Mouse (Mus musculus): ENCODE measurements around the gene Ifitm1. TPM values are rescaled to one million over a fixed set of nuclear protein-coding genes. Genes with fewer than 3 reads are reported as not detected.
"Not testable (repeated sequence)": the region's sequence is repeated elsewhere in the genome, so short reads cannot be mapped to it uniquely, and the experiment has no call there.

Ifitm1 gene
- total RNA-seq, 2 experiments from 2014 or later = 0.97 to 1.3 TPM

DNA sequence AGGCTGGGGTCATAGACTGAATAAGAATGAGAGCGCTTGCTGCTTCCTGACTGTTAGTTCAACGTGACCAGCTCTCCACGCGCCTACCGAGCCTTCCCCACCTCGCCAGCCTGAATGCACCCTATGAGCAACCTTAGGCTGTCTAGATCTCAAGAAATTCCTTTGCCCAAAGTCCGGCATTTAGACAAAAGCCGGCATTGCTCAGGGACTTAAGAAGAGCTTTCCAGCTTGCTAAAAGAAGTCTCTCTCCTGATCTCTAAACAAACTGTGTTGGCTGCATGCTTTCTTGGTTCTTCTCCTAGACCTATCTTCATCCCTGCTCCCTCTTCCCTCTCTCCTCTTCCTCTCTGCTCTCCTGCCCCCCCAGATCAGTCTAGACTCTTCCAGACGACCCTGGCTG, 7.9 kb downstream of the Ifitm1 start:
- DNase-seq (ENCODE audit: low spot score) = no peak

DNA sequence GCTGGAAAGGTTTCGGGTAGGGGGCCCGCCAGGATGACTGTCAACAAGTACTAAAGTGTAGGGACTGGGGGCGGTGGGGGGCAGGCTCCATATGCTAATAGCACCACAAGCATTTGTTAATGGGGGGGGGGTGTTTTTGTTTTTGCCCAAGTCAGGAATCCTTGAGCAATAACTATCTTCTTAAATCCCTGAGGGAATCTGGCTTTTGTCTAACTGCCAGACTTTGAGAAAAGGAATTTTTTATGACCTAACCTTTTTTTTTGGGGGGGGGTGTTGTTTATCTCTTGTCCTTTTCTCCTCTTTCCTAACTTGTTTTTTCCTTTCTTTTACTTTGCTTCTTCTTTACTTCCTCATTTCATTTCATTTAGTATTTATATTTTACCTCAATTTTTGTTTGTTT, 8.4 kb downstream of the Ifitm1 start:
- DNase-seq (ENCODE audit: low spot score) = no peak

DNA sequence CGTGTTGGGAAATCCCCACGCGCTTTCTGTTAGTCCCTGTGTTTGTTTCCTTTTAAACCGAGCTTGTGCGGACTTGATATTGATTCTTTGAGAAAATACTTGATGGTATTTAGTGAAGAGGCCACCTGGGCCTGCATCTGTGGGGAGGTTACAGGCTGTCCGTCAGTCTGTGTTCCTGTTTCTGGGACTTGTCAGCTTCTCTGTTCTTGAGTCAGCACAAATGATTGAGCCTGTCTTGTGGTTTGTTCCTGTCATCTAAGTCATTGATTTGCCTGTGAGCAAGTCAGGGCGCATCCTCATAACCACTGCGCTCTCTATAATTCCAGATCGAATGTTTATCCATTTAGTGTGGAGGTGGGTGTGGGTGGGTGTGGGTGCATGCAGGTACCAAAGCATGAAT, 9.7 kb downstream of the Ifitm1 start:
- DNase-seq (ENCODE audit: low spot score) = not testable (repeated sequence)

DNA sequence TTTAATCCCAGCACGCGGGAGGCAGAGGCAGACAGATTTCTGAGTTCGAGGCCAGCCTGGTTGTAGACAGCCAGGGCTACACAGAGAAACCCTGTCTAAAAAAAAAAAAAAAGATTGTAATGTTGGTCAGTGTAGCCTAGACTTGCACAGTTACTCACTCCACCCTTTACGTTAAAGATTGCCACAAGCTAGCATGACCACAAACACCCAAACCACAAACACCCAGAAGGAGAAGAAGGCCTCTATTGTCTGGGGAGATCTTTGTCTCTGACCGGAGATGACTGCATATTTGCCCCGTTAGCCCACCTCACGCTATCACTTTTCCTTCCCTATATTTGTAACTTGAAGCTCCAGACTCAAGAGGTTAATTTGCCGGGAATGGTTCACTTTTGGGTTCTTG, 14.7 kb downstream of the Ifitm1 start:
- DNase-seq (ENCODE audit: low spot score) = no peak

DNA sequence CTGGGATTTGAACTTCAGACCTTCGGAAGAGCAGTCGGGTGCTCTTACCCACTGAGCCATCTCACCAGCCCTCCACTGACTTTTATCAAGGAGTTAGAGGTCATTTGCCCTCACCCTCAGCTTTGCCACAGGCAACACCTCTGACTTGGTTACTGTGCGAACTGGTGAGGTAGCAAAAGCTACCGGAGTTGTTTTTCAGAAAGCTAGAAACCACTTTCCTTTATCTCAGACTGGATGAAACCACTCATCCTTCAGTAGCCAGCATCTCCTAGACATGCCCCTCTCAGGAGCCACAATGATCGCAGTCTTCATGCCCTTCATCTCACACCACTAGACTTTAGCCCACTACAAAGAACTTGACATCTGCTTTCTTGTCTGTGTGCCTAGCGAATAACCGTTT, 15.9 kb downstream of the Ifitm1 start:
- no peak for DNase-seq (ENCODE audit: low spot score)

DNA sequence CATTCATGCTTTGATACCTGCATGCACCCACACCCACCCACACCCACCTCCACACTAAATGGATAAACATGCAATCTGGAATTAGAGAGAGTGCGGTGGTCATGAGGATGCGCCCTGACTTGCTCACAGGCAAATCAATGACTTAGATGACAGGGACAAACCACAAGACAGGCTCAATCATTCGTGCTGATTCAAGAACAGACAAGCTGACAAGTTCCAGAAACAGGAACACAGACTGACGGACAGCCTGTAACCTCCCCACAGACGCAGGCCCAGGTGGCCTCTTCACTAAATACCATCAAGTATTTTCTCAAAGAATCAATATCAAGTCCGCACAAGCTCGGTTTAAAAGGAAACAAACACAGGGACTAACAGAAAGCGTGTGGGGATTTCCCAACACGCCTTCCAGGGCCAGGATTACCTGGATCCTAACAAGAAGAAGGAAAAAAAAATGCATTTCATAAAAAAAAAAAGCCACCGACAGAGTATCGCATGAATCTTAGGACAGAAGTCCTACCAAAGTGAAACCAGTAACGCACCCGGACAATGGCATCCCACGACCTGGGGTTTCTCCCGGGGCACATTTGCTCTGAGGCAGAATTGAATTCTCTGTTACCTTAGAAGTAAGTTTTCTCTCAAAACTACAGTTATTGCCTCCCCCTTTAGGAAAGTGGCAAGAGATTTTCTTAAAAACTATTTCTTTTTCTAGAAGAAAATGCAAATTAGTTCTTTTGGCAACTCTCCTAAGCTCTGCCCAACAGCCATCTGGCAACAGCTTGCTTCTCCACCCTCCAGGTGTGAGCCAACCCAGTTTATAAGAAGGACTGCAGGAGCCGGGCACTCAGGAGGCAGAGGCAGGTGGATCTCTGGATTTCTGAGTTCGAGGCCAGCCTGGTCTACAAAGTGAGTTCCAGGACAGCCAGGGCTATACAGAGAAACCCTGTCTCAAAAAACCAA, 20.4 kb downstream of the Ifitm1 start:
- no peak for DNase-seq (ENCODE audit: low spot score)

DNA sequence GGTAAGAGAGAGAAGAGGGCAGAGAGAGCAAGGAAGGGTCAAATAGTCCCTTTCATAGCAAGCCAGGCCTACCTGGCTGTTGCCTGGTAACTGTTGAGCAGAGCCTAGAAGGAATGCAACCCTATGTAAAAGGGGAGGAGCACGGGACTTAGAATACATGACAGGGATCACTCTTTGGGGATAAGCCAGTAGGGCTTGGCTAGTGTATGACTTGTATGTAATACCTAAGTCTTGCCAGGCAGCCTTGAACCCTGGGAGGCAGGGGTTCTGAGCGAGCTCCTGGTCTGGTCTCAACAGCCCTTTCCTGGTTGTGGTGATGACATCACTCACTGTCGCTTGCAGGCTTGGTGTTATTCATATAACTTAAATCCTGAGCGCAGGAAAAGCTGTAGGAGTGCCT, 22.0 kb downstream of the Ifitm1 start:
- no peak for DNase-seq (ENCODE audit: low spot score)

DNA sequence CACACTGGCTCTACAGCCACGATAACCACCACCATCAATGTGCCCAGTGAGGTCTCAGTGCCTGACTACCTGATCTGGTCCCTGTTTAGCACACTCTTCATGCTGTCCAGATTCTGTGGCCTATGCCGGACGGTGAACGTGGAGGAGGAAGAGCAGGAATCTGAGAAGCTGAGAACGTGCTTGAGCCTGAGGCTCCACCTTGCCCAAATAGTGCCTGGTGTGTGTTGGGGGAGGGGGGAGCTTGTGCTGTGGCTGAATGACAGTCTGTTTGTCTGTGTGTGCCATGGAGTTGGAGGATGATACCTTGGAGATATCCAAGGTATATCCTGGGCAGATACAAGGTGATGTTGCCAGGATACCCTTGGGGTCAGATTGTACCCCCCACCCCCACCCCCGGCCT, 23.2 kb downstream of the Ifitm1 start:
- no peak for DNase-seq (ENCODE audit: low spot score)

DNA sequence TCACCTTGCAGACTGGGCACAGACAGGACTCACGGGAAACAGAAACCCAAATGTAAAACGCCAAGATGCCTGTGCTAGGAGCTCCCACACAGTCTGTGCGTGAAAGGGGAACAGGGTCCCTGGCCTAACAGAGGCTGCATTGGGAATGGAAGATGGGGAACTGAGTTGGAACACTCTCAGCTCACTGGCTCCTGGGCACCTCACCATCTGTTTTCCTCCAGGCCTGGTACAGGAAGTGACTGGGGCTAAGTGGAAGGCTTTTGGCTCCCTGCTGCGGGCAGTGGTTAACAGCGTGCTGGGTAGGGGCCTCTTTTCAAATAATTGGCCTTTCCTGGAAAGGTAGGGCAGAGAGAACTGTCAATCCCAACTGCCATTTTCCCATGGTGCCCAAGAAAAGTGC, 23.6 kb downstream of the Ifitm1 start:
- DNase-seq (ENCODE audit: low spot score) = no peak

DNA sequence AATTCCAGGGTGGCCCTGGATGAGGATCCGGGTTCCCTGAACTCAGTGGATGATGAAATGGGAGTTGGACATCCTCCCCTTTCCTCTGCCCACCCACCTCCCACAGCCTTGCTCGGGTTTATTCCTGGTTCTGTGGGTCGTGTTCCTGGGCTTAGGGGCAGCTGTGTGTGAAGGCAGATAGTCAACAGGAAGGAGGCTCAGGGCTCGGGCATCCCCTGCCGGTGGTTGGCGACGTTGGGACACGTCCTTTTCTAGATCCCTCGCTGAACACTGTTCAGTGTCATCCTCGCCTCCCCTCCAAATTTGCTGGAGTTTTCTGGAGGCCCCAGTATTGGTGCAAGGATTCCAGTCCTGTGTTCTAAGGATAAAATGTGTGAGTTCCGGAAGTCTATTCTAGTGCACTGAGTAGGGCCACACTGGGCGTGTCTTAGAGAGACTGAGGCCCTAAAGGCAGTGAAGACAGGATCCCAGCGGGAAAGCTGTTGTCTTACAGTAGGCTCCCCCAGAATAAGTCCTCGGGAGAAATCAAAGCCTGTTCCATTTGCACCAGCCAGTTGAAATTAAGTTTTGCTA, 24.2 kb downstream of the Ifitm1 start:
- DNase-seq (ENCODE audit: low spot score) = no peak

DNA sequence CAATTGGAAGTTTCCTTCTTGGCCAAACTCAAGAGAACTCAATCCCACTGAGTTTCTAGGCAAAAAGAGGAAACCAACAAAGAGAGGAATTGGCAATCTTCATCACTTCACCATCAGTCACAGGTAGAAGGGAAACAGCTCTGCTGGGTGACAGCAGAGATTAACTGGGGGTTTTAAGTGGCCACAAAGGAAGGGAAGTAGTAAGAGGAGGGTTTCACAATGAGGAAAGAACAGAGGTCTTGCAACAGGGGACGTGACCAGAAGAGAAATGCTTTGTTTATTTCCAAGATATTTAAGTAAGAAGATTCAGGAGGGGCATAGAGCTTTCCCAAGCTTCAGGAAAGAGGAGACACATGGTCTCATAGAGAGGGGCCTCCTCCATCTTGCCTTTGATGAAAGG, 30.8 kb downstream of the Ifitm1 start:
- DNase-seq (ENCODE audit: low spot score) = no peak

DNA sequence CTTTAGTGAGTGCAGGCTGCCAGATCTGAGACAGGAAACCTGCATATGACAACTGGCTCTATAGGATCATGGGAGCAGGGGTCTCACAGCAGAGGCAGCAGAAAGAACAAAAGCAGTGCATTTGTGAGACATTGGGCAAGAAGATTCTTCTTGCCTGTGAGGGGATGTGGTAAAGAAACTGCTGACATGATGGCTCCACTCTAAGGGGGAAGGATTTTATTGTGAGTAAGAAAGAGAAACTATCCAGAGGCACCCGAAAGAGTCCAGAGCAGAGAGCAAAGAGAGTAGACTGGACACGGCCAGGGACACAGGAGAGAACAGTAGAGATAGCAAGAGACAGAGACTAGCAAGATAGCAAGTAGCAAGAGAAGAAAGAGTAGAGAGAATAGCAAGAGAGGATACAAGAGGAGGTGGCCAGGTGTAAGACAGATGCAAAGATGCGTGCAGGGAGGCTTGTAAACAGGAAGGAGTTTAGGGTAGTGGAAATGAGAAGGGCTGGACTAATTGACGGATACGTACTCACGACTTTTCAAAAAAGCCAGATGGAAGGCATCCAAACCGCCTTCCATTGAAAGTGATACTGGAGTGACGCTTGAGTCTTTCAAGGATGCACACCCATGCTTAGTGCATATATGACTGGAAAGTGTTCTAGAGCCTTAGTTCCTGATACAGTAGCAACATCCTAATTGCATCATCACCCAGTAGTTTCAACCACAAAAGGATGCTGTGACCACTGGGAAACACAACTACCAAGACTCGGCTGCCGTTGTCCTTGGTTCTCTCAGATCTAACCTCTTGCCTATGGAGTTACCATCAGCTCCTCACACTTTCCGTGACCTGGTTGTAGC, 32.1 kb downstream of the Ifitm1 start:
- no peak for DNase-seq (ENCODE audit: low spot score)

DNA sequence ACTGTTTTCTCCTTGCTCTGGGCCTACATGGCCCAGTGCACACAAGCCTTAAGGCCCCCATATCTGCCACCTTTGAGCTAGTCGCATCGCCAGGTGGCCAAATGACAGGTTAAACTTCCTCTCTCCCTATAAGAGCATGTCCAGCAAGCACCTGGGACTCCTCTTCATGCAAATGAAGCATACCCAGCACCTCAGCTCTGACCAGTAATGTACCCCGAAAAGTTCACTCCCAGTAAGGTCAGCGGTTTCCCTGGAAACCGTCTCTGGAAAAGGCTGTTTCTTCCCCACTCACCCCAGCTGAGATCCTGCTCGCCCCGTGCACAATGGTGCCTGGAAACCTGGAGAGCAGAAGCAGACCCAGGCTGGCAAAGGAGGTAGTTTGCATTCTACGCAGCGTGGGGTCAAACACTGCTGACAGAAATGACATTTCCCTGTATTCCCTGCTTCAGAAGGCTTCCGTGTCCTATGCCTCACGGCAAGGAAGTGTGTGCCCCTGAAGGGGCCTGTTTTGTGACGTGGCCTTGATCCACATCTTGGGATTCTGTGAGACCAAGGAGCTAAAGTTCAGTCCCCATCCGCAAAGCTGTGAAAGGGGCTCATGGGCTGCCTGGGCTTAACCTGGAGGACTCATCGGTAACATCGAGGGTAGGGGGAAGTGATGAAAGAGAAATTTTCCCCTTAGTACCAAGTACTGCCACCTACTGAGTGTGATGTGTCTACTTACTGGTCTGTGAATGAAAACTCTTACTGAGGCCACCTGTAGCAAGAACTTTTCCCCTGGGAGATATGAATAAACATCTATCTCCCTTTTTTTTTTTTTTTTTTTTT, 34.1 kb downstream of the Ifitm1 start:
- no peak for DNase-seq (ENCODE audit: low spot score)

DNA sequence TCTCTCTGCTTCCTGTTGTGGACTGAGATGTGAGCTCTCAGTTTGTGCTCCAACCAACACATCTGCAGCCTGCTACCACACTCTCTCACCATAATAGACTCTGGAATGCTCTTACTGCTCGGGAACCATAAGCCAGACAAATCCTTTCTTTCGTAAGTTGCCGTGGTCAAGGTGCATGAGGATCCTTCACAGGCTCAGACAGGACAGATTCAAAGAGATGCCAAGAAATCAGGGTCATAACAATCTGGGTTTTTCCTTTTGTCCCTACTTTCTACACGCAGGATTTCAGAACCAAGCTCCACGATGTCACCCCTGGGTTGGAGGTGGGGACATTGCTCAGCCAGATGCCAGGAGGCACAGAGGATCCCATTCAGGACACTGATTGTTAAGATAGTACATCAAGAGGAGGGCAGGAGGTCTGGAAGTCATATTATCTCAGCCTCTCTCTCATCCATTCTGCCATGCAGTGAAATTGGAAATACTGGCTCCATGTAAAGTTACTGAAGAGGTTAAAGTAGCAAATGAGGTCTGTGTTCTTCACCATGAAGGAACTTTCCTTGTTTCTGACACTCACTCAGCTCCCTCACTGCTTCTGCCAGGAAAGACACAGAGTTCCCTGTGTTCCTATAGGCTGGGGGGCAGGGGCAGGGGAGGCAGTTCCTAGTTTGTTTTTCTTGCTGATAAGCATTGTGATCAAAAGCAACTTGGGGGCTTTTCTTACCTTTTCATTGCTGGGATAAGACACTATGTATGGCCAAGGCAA, 36.4 kb downstream of the Ifitm1 start:
- no peak for DNase-seq (ENCODE audit: low spot score)

DNA sequence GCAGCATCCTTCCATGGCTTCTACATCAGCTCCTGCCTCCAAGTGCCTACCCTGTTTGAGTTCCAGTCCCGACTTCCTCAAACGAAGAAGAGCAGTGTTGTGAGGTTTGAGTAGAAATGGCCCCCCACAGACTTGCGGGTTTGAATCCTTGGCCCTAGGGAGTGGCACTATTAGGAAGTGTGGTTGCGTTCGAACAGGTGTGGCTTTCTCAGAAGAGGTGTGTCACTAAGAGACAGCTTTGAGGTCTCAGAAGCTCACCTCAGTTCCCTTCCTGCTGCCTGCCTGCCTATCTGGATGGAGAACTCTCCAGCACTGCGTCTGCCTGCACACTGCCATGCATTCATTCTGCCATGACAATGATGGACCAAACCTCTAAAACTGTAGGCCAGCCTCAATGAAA, 39.4 kb downstream of the Ifitm1 start:
- no peak for DNase-seq (ENCODE audit: low spot score)

DNA sequence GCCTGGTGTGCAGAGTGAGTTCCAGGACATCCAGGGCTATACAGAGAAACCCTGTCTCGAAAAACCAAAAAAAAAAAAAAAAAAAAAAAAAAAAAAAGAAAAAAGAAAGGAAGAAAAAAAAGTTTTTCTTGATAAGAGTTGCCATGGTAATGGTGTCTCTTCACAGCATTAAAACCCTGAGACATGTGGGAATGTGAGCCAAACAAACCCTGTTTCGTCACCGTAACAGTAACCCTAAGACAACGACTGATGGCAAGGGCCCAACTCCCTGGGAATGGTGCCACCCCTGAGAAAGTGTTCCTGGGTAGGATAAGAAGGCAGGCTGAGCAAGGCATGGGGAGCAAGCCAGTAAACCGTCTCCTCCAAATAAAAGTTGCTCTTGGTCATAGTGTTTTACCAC, 39.9 kb downstream of the Ifitm1 start:
- no peak for DNase-seq (ENCODE audit: low spot score)

DNA sequence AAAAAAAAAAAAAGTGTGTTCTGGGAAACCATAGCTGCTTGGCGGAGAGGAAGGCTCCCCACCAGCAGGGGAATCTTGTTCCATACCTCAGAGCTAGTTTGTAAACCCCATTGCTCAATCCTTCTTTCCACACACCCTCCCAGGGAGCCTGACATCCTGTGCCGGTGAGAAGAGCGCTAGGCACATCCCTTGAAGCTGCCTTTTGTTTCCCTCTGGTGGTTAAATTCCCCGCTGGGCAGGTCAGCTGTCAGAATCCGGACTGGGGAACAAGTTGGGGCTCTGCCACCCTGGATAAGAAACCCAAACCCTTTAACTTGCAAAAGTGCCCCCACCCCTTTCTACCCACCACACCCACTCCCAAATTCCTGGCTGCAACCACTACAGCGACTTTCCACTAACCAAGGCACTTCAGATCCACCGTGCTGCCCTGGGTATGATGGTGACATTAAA, 41.3 kb downstream of the Ifitm1 start:
- peak; percentile 40 for DNase-seq (ENCODE audit: low spot score)

DNA sequence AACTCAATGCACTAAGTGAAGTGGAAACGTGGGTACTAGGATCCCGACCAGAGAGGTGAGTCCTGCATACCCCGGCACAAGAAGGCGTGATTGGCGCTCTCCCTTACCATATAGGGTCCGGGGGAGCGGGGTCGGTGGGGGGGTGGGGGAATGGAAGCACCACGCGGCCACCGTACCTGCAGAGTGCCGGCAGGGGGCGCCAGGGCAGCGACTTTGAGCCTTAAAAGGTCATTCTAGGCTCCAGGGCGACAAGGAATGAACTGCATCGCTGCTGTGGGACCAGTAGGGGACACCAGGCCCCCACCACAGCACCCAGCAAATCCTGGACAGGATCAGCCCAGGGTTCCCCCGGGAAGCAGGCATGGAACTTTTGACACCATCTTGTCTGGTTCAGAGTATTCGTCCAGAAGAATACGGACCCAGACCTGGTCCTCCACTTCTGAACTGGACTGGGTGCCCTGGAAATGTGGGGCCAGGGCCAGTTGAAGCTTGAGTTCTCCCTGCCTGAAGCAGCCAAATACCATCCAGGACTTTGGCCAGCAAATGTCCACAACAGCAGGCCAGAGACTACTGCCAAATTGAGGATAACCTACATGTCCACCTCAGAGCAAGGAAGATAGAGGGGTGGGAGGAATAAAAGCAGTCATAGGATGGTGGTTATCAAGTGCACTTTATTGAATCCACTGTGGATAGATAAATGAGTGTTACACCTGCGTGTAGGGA, 42.1 kb downstream of the Ifitm1 start:
- peak; percentile 85 for DNase-seq (ENCODE audit: low spot score)

DNA sequence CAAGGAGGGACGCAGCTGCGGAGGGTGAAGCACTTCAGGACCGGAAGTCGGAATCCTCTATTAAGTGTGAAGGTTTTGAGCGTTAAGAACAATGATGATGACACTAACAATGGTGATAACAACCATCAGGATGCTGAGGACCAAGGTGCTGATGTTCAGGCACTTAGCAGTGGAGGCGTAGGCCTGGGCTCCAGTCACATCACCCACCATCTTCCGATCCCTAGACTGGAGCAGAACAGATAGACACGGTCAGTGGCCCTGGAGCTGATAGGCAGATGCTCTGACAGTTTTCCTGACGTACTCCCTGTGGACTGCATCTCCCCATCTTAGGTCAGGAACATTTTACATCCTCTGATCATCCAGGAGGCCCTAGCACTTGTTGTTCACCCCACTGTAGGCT, 42.6 kb downstream of the Ifitm1 start:
- DNase-seq (ENCODE audit: low spot score) = no peak

DNA sequence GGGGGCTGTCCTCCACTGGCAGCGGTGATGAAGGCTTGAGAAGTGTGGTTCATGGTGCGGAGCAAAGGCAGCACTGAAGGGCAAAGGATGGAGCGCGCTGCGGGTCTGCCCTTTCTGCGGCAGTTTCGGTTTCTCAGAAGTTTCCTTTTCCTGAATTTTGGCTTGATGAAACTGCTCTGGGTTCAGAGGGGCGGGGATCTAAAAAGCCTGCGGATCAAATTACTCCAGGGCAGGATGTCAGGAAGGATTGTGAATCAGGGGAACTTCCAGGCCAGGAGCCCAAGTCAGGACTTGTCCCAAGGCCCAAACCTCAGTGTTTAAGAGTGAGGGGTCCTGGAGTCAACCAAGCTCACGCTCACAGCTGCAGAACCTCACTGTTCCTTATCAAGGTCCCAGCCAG, 43.6 kb downstream of the Ifitm1 start, which contains the start of gene Ifitm3:
Ifitm3 (minus strand) TSS at position 178 of the 400 bp plus-strand sequence.
- DNase-seq (ENCODE audit: low spot score) = peak; percentile 71
